21 mouse cellular contexts compared by ENCODE assay signal in genomic region chr9:64139879-64140278, GRCm38 (mm10). TPM values are rescaled to one million over a fixed set of nuclear protein-coding genes. Genes with fewer than 3 reads are reported as not detected.
"Had no signal": no experiment of that assay in that cellular context is flagged by ENCODE, and none has a peak within 500 bp of the region (broad histone marks: within the 10 kb centered on the region; RNA-seq: fewer than 3 reads in every experiment).

No protein-coding gene starts in this region.

- H3K9me3 ChIP-seq: megakaryocyte, embryonic 14.5 days; midbrain, embryonic 13.5 days; midbrain, embryonic 15.5 days; neural tube, embryonic 12.5 days had no signal

- H3K27me3 ChIP-seq: megakaryocyte, embryonic 14.5 days; midbrain, embryonic 13.5 days; midbrain, embryonic 15.5 days; neural tube, embryonic 12.5 days had no signal

- DNase-seq: lung, embryonic 14.5 days; lung, postnatal 10 days; right cerebral cortex, postnatal 14 days; spleen, adult 18-20 months; thymus, adult 18-20 months; thymus, postnatal 14 days; thymus, postnatal 36 days had no signal

- ATAC-seq: midbrain, embryonic 13.5 days; midbrain, embryonic 15.5 days had no signal

- H3K36me3 ChIP-seq: midbrain, embryonic 15.5 days had no signal

- H3K9ac ChIP-seq: liver, embryonic 14.5 days; lung, embryonic 14.5 days; midbrain, embryonic 13.5 days; midbrain, embryonic 15.5 days; neural tube, embryonic 12.5 days had no signal

- H3K27ac ChIP-seq: liver, embryonic 14.5 days; macrophage; midbrain, embryonic 13.5 days; midbrain, embryonic 15.5 days; neural tube, embryonic 12.5 days had no signal

- H3K4me1 ChIP-seq: megakaryocyte, embryonic 14.5 days; midbrain, embryonic 13.5 days; midbrain, embryonic 15.5 days; neural tube, embryonic 12.5 days had no signal

- H3K4me2 ChIP-seq: lung, embryonic 14.5 days; midbrain, embryonic 11.5 days; midbrain, embryonic 13.5 days; midbrain, embryonic 15.5 days; neural tube, embryonic 12.5 days had no signal

- H3K4me3 ChIP-seq: megakaryocyte, embryonic 14.5 days; midbrain, embryonic 13.5 days; midbrain, embryonic 15.5 days; neural tube, embryonic 12.5 days had no signal

RNA-seq across cellular contexts. Expression of gene Lctl, which starts 22.9 kb away (rescaled TPM):
- total RNA-seq: midbrain, postnatal 0 days; monocyte, adult 5-6 weeks; neutrophil, adult 5-6 weeks had no signal
- polyA plus RNA-seq: liver, embryonic 16.5 days; lung, embryonic 16.5 days; macrophage; midbrain, embryonic 11.5 days; midbrain, embryonic 13.5 days; midbrain, embryonic 15.5 days; midbrain, postnatal 0 days; neural tube, embryonic 12.5 days; neural tube, embryonic 14.5 days; stomach, embryonic 14.5 days had no signal
